Mouse (Mus musculus) small intestine, adult 2 months (tissue): Measurements from ENCODE around the gene Kirrel3. TPM values are rescaled to one million over a fixed set of nuclear protein-coding genes. Genes with fewer than 3 reads are reported as not detected.

Source experiments
- H3K27ac ChIP-seq: fragments of 200-500 bp; 2 replicates; pipeline ENCODE4 v1.5.1; 2012; ENCODE audit warnings: low read depth, low read length, control low read depth, inconsistent platforms; ENCODE audit not compliant: insufficient read depth
- H3K27me3 ChIP-seq: fragments of 200-500 bp; 2 replicates; pipeline ENCODE4 v1.6.1; 2012; ENCODE audit warnings: mild to moderate bottlenecking, moderate library complexity, low read length, inconsistent platforms; ENCODE audit not compliant: control insufficient read depth, insufficient read depth
- H3K36me3 ChIP-seq: fragments of 200-500 bp; 2 replicates; pipeline ENCODE4 v1.6.1; 2012; ENCODE audit warnings: mild to moderate bottlenecking, low read length, control low read depth, inconsistent platforms; ENCODE audit not compliant: control insufficient read depth, insufficient read depth
- H3K4me1 ChIP-seq: fragments of 200-500 bp; 2 replicates; pipeline ENCODE4 v1.6.1; 2012; ENCODE audit warnings: low read length, inconsistent platforms, mixed read lengths; ENCODE audit not compliant: control insufficient read depth, insufficient read depth, insufficient read length
- H3K4me3 ChIP-seq: fragments of 200-500 bp; 2 replicates; pipeline ENCODE4 v1.5.1; 2012; ENCODE audit warnings: low read depth, mild to moderate bottlenecking, control low read depth, inconsistent platforms, low read length, moderate library complexity
- CTCF ChIP-seq: fragments of 200-500 bp; IDR thresholded peaks from 2 replicates; pipeline ENCODE4 v1.5.1; 2012; ENCODE audit warnings: low read depth, mild to moderate bottlenecking, control low read depth, inconsistent platforms, low read length, moderate library complexity, mixed read lengths; ENCODE audit not compliant: insufficient replicate concordance, insufficient read length; ENCODE audit errors: extremely low read depth
- POLR2A ChIP-seq: fragments of 200-500 bp; IDR thresholded peaks from 2 replicates; pipeline ENCODE4 v1.6.1; 2012; ENCODE audit warnings: low read depth, mild to moderate bottlenecking, control low read depth, inconsistent platforms, low read length, moderate library complexity
- WGBS: fragments of 180-500 bp; shearing (Covaris S2); methylation state at CpG from one replicate; pipeline ENCODE4 v1.1.7; 2018; 5-methylcytosine and 5-hydroxymethylcytosine counted together
- polyA plus RNA-seq: library from polyadenylated mRNA; depleted of rRNA; stranded (reverse); fragments of >200 nt; gene quantifications from 2 replicates; pipeline ENCODE4 v1.2.3, GENCODE M21; 2012

Kirrel3 gene
- polyA plus RNA-seq, 1 experiment: 0.22 TPM

DNA sequence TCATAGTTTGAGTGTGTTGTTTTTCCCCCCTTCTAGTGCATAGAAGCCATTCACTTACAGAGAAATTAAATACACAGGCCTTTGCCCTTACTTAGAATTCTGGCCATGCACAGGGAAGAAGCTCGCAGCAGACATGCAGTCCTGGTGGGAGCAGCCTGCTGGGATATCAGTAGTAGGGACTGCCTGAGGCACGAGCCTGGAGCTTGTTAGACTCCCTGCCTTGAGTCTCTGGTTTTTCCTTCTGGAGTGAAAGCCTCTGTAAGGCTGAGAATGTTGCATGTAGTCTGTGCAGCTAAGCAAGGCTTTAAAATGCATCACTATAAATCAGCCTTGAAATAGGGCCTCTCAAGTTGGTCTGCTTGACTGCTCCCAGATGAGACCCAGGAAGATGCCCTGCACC is 70.0 kb downstream of the Kirrel3 start:
- Histone ChIP-seq H3K4me3 (no peak overlapping the region), H3K27ac (no peak overlapping the region), H3K4me1 (no peaks in the 10 kb centered on the region), H3K27me3 (no peaks in the 10 kb centered on the region), H3K36me3 (no peaks in the 10 kb centered on the region)
- TF ChIP-seq CTCF (no peak), POLR2A (no peak)
- WGBS: 43% methylated on average over 2 of the region's 2 CpGs

DNA sequence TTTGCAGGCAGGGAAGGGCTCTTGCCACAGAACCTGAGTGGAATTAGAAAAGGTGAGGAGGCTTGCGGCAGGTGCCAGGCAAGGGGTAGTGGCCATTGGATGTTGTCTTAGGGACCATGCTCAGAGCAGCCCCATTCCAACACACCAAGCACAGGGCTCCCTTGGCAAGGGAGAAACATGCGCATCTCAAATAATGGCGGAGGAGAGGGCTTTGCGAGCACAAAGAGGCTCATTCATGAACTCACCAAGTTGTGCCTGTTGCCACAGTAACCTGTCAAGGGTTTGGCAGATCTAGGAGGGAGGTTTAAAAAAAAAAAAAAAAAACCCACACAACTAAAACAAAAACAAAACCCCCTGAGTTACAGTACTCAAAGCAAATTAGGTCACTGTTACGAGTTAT is 72.2 kb downstream of the Kirrel3 start:
- no peak overlapping the region for H3K27ac ChIP-seq
- 80% methylated on average over 5 of the region's 5 CpGs for WGBS
- H3K36me3 ChIP-seq: no peaks in the 10 kb centered on the region
- H3K4me3 ChIP-seq: no peak overlapping the region
- no peaks in the 10 kb centered on the region for H3K27me3 ChIP-seq
- no peaks in the 10 kb centered on the region for H3K4me1 ChIP-seq
- TF ChIP-seq POLR2A (no peak), CTCF (no peak)

DNA sequence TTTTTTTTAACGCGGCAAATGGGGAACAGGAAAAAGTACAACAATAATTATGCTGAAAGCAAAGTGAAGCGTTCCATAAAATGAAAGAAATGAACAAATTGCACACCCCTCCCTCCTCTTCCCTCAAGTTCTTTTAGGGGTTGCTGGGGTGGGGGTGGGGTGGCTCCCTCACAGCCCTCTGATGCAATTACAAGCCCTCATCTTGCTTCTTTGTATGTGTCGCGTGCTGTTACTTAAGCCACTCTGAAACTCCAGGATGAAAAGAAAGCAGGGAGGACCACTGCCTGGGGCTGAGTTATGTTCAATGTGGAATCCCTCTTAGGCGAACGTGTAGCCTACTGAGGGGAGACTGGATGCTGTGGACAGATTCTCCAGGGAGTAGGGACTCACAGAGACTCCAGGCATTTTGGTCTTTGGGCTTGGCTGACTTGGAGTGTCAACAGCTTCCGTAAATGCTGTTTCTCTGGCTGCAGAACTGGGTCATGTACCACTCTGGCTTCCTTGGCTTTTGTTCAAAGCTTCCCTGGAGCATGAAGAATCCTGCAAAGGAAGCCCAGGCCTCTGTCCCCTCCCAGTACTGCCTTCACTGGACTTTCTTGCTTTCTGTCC is 72.7 kb downstream of the Kirrel3 start:
- Histone ChIP-seq H3K27me3 (no peaks in the 10 kb centered on the region), H3K36me3 (no peaks in the 10 kb centered on the region), H3K27ac (no peak overlapping the region), H3K4me1 (no peaks in the 10 kb centered on the region), H3K4me3 (no peak overlapping the region)
- TF ChIP-seq POLR2A (no peak), CTCF (no peak)
- WGBS: 73% methylated on average over 8 of the region's 8 CpGs

DNA sequence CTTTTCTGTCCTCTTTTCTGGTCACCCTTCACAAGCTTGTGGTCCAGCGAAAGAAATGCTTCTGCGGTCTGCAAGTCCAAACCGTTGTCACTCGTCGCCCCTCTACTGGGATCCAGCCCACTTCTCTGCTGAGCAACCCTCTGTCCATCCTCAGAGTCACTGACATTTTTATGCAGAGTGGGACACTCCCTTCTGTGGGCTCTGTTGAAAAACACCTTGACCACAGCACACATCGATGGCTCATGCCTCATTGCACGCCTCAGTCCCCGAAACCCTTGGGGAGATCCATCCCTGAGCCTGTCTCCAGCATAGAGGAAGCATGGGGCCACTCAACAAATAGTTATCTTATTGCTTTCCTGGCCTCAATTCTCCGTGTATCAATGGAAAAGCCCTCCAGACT is 73.4 kb downstream of the Kirrel3 start:
- no peak overlapping the region for H3K27ac ChIP-seq
- 89% methylated on average over 9 of the region's 9 CpGs for WGBS
- no peaks in the 10 kb centered on the region for H3K27me3 ChIP-seq
- H3K4me1 ChIP-seq: no peaks in the 10 kb centered on the region
- no peak for TF ChIP-seq CTCF
- no peak for TF ChIP-seq POLR2A
- H3K36me3 ChIP-seq: no peaks in the 10 kb centered on the region
- H3K4me3 ChIP-seq: no peak overlapping the region

DNA sequence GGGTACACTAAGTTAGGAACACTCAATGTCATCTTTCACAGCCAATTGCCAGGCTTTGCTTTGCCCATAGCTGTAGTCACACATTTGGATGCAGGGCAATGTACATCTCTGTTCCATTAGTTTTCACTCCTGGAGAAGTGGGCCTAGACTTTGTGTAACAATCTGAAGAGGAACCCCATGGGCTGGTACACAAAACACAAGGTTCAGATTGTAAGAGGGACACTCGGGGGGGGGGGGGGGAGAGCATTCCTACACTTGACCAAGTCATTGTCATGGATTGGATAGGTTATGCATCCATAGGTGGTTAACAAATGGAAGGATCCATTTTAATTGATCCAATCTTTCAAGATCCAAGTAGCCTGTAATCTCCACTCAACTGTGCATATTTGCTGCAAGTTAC is 75.6 kb downstream of the Kirrel3 start:
- no peaks in the 10 kb centered on the region for H3K4me1 ChIP-seq
- no peaks in the 10 kb centered on the region for H3K27me3 ChIP-seq
- 50% methylated on average over 1 of the region's 1 CpGs for WGBS
- TF ChIP-seq POLR2A (no peak), CTCF (no peak)
- H3K36me3 ChIP-seq: no peaks in the 10 kb centered on the region
- no peak overlapping the region for H3K27ac ChIP-seq
- H3K4me3 ChIP-seq: no peak overlapping the region

DNA sequence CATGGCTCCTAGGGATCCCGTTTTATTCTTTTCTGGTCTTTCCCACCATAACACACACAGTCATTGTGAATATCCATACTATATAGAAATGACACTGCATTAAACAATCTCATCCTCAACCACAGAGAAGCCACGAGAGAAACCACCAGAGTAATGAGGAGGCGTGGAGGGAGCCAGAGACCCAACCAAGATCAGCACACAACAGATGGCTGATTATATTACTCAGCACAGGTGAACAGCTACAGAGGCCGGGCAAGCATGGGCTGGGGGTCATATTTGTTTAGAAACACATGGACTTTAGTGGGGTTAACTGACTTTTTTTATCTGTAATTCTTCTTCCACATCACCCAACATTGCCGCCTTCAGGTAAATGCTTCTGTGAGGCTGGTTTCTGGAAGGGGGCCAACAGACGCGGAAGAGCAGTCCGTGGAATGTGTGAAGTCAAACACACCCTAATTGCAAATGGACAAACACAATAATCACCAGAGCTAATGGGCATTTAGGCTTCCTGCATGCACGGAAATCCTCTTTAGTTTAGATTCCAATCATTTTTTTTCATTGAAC is 76.8 kb downstream of the Kirrel3 start:
- WGBS: 39% methylated on average over 9 of the region's 9 CpGs
- Histone ChIP-seq H3K4me3 (no peak overlapping the region), H3K36me3 (no peaks in the 10 kb centered on the region), H3K27me3 (no peaks in the 10 kb centered on the region), H3K27ac (no peak overlapping the region), H3K4me1 (no peaks in the 10 kb centered on the region)
- no peak for TF ChIP-seq POLR2A
- TF ChIP-seq CTCF: no peak

DNA sequence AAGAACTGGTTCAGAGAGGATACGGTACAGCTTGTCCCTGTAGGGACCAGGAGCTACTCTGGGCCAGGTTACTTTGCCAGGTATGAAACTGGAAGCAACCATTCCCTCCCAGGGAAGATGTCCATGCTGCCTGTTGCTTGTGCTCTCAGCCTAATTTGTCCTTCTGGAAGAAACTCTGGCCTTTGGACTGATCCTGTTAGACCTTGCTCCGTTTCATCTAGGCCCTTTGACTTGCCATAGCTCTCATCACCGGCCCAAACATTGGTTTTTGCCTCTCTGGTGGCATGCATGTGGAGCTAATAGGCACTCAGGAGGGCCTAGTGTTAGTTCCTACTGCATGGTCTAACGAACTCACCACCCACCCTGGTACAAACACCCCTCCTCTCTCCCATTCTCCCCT is 88.2 kb downstream of the Kirrel3 start:
- no peak for TF ChIP-seq POLR2A
- 74% methylated on average over 4 of the region's 4 CpGs for WGBS
- no peaks in the 10 kb centered on the region for H3K36me3 ChIP-seq
- H3K27me3 ChIP-seq: no peaks in the 10 kb centered on the region
- H3K4me3 ChIP-seq: no peak overlapping the region
- H3K4me1 ChIP-seq: no peaks in the 10 kb centered on the region
- no peak overlapping the region for H3K27ac ChIP-seq

DNA sequence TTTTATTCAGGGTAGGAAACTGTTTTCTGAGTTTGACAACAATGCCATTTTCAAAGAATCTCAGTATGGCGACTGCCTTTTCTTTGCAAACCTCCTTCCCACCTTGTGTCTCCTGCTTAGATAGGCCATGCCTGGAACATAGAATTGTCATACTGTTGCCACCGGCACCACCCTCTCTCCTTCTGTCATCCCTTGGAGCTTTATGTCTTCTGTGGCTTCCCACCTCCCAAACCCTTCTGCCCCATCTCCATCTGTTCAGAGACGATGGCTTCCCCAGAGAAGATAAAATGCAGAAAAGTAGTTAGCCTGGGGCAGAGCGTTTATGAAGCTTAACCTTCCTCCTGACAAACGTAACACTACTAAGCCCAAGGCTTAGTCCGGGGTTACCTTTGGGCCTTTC is 88.9 kb downstream of the Kirrel3 start:
- H3K27ac ChIP-seq: no peak overlapping the region
- no peak overlapping the region for H3K4me3 ChIP-seq
- H3K27me3 ChIP-seq: no peaks in the 10 kb centered on the region
- H3K4me1 ChIP-seq: no peaks in the 10 kb centered on the region
- H3K36me3 ChIP-seq: no peaks in the 10 kb centered on the region
- 88% methylated on average over 6 of the region's 6 CpGs for WGBS
- TF ChIP-seq CTCF (no peak), POLR2A (no peak)
